Mouse (Mus musculus): ENCODE results near the gene Vsig1. TPM values are rescaled to one million over a fixed set of nuclear protein-coding genes. Genes with fewer than 3 reads are reported as not detected.

Gene Vsig1
- polyA plus RNA-seq, 1 experiment from 2014 or later, result 0.08 TPM

- Histone ChIP-seq H3K36me3 (peaks cover 5% of the 10 kb centered on the region; the same call in 1 of the 2 replicates), H3K27ac (replicated peaks) (no peak overlapping the region), H3K4me2 (peak overlapping the region; percentile 68), H3K27me3 (replicated peaks) (peaks cover 4% of the 10 kb centered on the region; the same call in 1 of the 2 replicates), H3K4me3 (peak overlapping the region; percentile 61), H3K4me1 (peaks cover 2% of the 10 kb centered on the region; the same call in 1 of the 2 replicates), H3K9ac (peak overlapping the region; percentile 74), H3K9me3 (no peaks in the 10 kb centered on the region)
- 12% methylated on average over 5 of the region's 5 CpGs for whole genome bisulfite sequencing
- peak; percentile 21; the same call in 1 of the 2 replicates for ATAC-seq (ENCODE audit: extremely low read depth, insufficient number of reproducible peaks, low FRiP score, low TSS enrichment)
These were observed 49.6 kb downstream of the Vsig1 start for GRCm38 (mm10) chrX:140956959-140957358.

GRCm38 (mm10) chrX:140978943-140979342 lies 71.5 kb downstream of the Vsig1 start:
- 74% methylated on average over 1 of the region's 1 CpGs for WGBS
- no peaks in the 10 kb centered on the region for H3K36me3 ChIP-seq
- no peak overlapping the region for H3K4me3 ChIP-seq
- H3K4me1 ChIP-seq, result peaks cover 19% of the 10 kb centered on the region
- peaks cover 33% of the 10 kb centered on the region for H3K27me3 ChIP-seq (replicated peaks)
- H3K9me3 ChIP-seq, result no peaks in the 10 kb centered on the region
- no peak overlapping the region for H3K9ac ChIP-seq
- no peak for ATAC-seq (ENCODE audit: extremely low read depth, insufficient number of reproducible peaks, low FRiP score, low TSS enrichment)
- no peak overlapping the region for H3K4me2 ChIP-seq
- H3K27ac ChIP-seq (replicated peaks), result no peak overlapping the region

GRCm38 (mm10) chrX:140979546-140979945 lies 72.1 kb downstream of the Vsig1 start:
- H3K27ac ChIP-seq (replicated peaks), result no peak overlapping the region
- H3K9ac ChIP-seq, result no peak overlapping the region
- H3K4me3 ChIP-seq, result no peak overlapping the region
- WGBS, result 60% methylated on average over 2 of the region's 2 CpGs
- peaks cover 21% of the 10 kb centered on the region for H3K4me1 ChIP-seq
- H3K9me3 ChIP-seq, result no peaks in the 10 kb centered on the region
- H3K4me2 ChIP-seq, result no peak overlapping the region
- no peaks in the 10 kb centered on the region for H3K36me3 ChIP-seq
- peaks cover 39% of the 10 kb centered on the region for H3K27me3 ChIP-seq (replicated peaks)
- ATAC-seq (ENCODE audit: extremely low read depth, insufficient number of reproducible peaks, low FRiP score, low TSS enrichment), result no peak

- WGBS, result 51% methylated on average over 4 of the region's 4 CpGs
- no peak for ATAC-seq (ENCODE audit: extremely low read depth, insufficient number of reproducible peaks, low FRiP score, low TSS enrichment)
- H3K4me2 ChIP-seq, result no peak overlapping the region
- no peak overlapping the region for H3K4me3 ChIP-seq
- peaks cover 21% of the 10 kb centered on the region for H3K4me1 ChIP-seq
- no peak overlapping the region for H3K27ac ChIP-seq (replicated peaks)
- peaks cover 46% of the 10 kb centered on the region for H3K27me3 ChIP-seq (replicated peaks)
- no peaks in the 10 kb centered on the region for H3K36me3 ChIP-seq
- no peak overlapping the region for H3K9ac ChIP-seq
- H3K9me3 ChIP-seq, result no peaks in the 10 kb centered on the region
These were observed 72.8 kb downstream of the Vsig1 start for GRCm38 (mm10) chrX:140980163-140980562.

GRCm38 (mm10) chrX:140983206-140983960 lies 76.0 kb downstream of the Vsig1 start:
- H3K27ac ChIP-seq (replicated peaks), result no peak overlapping the region
- peaks cover 21% of the 10 kb centered on the region for H3K4me1 ChIP-seq
- no peak overlapping the region for H3K9ac ChIP-seq
- WGBS, result 34% methylated on average over 6 of the region's 6 CpGs
- peaks cover 74% of the 10 kb centered on the region for H3K27me3 ChIP-seq (replicated peaks)
- ATAC-seq (ENCODE audit: extremely low read depth, insufficient number of reproducible peaks, low FRiP score, low TSS enrichment), result no peak
- H3K4me3 ChIP-seq, result no peak overlapping the region
- no peak overlapping the region for H3K4me2 ChIP-seq
- no peaks in the 10 kb centered on the region for H3K36me3 ChIP-seq
- no peaks in the 10 kb centered on the region for H3K9me3 ChIP-seq

- ATAC-seq (ENCODE audit: extremely low read depth, insufficient number of reproducible peaks, low FRiP score, low TSS enrichment), result no peak
- Histone ChIP-seq H3K4me2 (no peak overlapping the region), H3K27me3 (replicated peaks) (peaks cover 83% of the 10 kb centered on the region), H3K4me1 (peaks cover 17% of the 10 kb centered on the region), H3K4me3 (no peak overlapping the region), H3K9ac (no peak overlapping the region), H3K36me3 (no peaks in the 10 kb centered on the region), H3K27ac (replicated peaks) (no peak overlapping the region), H3K9me3 (no peaks in the 10 kb centered on the region)
- WGBS, result 59% methylated on average over 6 of the region's 6 CpGs
These were observed 77.4 kb downstream of the Vsig1 start for GRCm38 (mm10) chrX:140984795-140985194.

- WGBS, result 86% methylated on average over 2 of the region's 2 CpGs
- no peaks in the 10 kb centered on the region for H3K36me3 ChIP-seq
- H3K4me3 ChIP-seq, result no peak overlapping the region
- no peak overlapping the region for H3K27ac ChIP-seq (replicated peaks)
- no peak overlapping the region for H3K9ac ChIP-seq
- no peak overlapping the region for H3K4me2 ChIP-seq
- peaks cover 13% of the 10 kb centered on the region for H3K4me1 ChIP-seq
- peaks cover 83% of the 10 kb centered on the region for H3K27me3 ChIP-seq (replicated peaks)
- no peak for ATAC-seq (ENCODE audit: extremely low read depth, insufficient number of reproducible peaks, low FRiP score, low TSS enrichment)
- no peaks in the 10 kb centered on the region for H3K9me3 ChIP-seq
These were observed 77.8 kb downstream of the Vsig1 start for GRCm38 (mm10) chrX:140985256-140985655.

Other genes with a start within 250 kb of the Vsig1 start
- 8.5 and 9.7 TPM in 2 replicates for gene Mid2, start 243.0 kb upstream of the Vsig1 start, polyA plus RNA-seq (2015; fragmentation: Nextera tagmentation; extraction: Ambion mirVana)
- gene Tex13b, start 94.2 kb upstream of the Vsig1 start, polyA plus RNA-seq (2015; fragmentation: Nextera tagmentation; extraction: Ambion mirVana), result not detected in 2 replicates
- gene Psmd10, start 49.1 kb downstream of the Vsig1 start, polyA plus RNA-seq (2015; fragmentation: Nextera tagmentation; extraction: Ambion mirVana), result 30.4 and 39.4 TPM in 2 replicates
- gene Atg4a, start 49.3 kb downstream of the Vsig1 start, polyA plus RNA-seq (2015; fragmentation: Nextera tagmentation; extraction: Ambion mirVana), result 11.9 and 14.3 TPM in 2 replicates

Data from heart, embryonic 13.5 days (tissue).